ENCODE assay signal across 24 mouse cellular contexts in genomic region chr9:30772456-30772855, GRCm38 (mm10).
DNase-seq lines count a peak whose midpoint lies in the region; ATAC-seq lines count a peak whose summit lies in the region.
"Had no signal": no experiment of that assay in that cellular context is flagged by ENCODE, and none has a peak within 500 bp of the region (broad histone marks: within the 10 kb centered on the region; RNA-seq: fewer than 3 reads in every experiment).

No protein-coding gene starts in this region.

- no peaks in the 10 kb centered on the region for H3K9me3 ChIP-seq in heart, embryonic 10.5 days
- H3K9me3 ChIP-seq in heart, embryonic 12.5 days (replicated peaks) = 0 out of 2 replicates have a peak, but pooled peaks cover 8% of the 10 kb centered on the region
- H3K9me3 ChIP-seq in heart, embryonic 13.5 days = peaks cover 5% of the 10 kb centered on the region; the same call in 1 of the 2 replicates
- H3K9me3 ChIP-seq in heart, embryonic 15.5 days (replicated peaks) = no peaks in the 10 kb centered on the region
- H3K9me3 ChIP-seq in limb, embryonic 15.5 days = no peaks in the 10 kb centered on the region
- H3K9me3 ChIP-seq in limb, embryonic 10.5 days (replicated peaks) = no peaks in the 10 kb centered on the region; the same call in 1 of the 2 replicates
- H3K9me3 ChIP-seq: embryonic facial prominence, embryonic 13.5 days; embryonic facial prominence, embryonic 15.5 days; forebrain, embryonic 12.5 days had no signal

- H3K27me3 ChIP-seq in heart, embryonic 10.5 days (ENCODE audit: insufficient read depth, poor library complexity, severe bottlenecking) = no peaks in the 10 kb centered on the region
- H3K27me3 ChIP-seq in heart, embryonic 12.5 days (replicated peaks) = no peaks in the 10 kb centered on the region
- no peaks in the 10 kb centered on the region for H3K27me3 ChIP-seq in heart, embryonic 13.5 days (replicated peaks)
- no peaks in the 10 kb centered on the region for H3K27me3 ChIP-seq in heart, embryonic 15.5 days
- H3K27me3 ChIP-seq in limb, embryonic 15.5 days = no peaks in the 10 kb centered on the region
- no peaks in the 10 kb centered on the region for H3K27me3 ChIP-seq in limb, embryonic 10.5 days (ENCODE audit: low read depth, poor library complexity, severe bottlenecking)
- H3K27me3 ChIP-seq: embryonic facial prominence, embryonic 13.5 days; embryonic facial prominence, embryonic 15.5 days; forebrain, embryonic 12.5 days had no signal

- H3K4me1 ChIP-seq in heart, embryonic 10.5 days = peaks cover 52% of the 10 kb centered on the region
- peaks cover 51% of the 10 kb centered on the region for H3K4me1 ChIP-seq in heart, embryonic 12.5 days (replicated peaks)
- peaks cover 57% of the 10 kb centered on the region for H3K4me1 ChIP-seq in heart, embryonic 13.5 days
- H3K4me1 ChIP-seq in heart, embryonic 15.5 days (replicated peaks) = peaks cover 37% of the 10 kb centered on the region
- peaks cover 34% of the 10 kb centered on the region for H3K4me1 ChIP-seq in limb, embryonic 15.5 days
- H3K4me1 ChIP-seq in limb, embryonic 10.5 days = peaks cover 18% of the 10 kb centered on the region
- H3K4me1 ChIP-seq: forebrain, embryonic 12.5 days had no signal

- DNase-seq in heart, embryonic 10.5 days (ENCODE audit: low spot score) = peak; percentile 64
- no peak for DNase-seq in heart, adult 8-10 months (ENCODE audit: low spot score)
- DNase-seq in heart, postnatal 36 days = no peak
- DNase-seq in limb, embryonic 10.5 days (ENCODE audit: low spot score) = no peak
- DNase-seq: adrenal gland, adult 2 months; adrenal gland, postnatal 10 days; adrenal gland, postnatal 25 days; cerebellum, adult 11 months; cerebellum, adult 18-20 months; cerebellum, adult 8-10 months; cerebellum, adult 9-11 months; cerebellum, postnatal 14 days; cerebellum, postnatal 36 days; embryo, embryonic 11 days had no signal

- peak overlapping the region; percentile 76 for H3K27ac ChIP-seq in heart, embryonic 10.5 days
- no peak overlapping the region for H3K27ac ChIP-seq in heart, embryonic 12.5 days (ENCODE audit: poor library complexity, severe bottlenecking)
- H3K27ac ChIP-seq in heart, embryonic 13.5 days (replicated peaks) = peak overlapping the region; percentile 69
- no peak overlapping the region; the same call in 1 of the 2 replicates for H3K27ac ChIP-seq in heart, embryonic 15.5 days
- peak overlapping the region; percentile 72 for H3K27ac ChIP-seq in limb, embryonic 15.5 days
- H3K27ac ChIP-seq in limb, embryonic 10.5 days = no peak overlapping the region
- H3K27ac ChIP-seq: embryonic facial prominence, embryonic 13.5 days; forebrain, embryonic 10.5 days; forebrain, embryonic 12.5 days had no signal

- WGBS in heart, embryonic 10.5 days = 65% methylated on average over 3 of the region's 3 CpGs
- WGBS in heart, embryonic 12.5 days = 63% methylated on average over 3 of the region's 3 CpGs
- 55% methylated on average over 3 of the region's 3 CpGs for WGBS in heart, embryonic 13.5 days
- WGBS in heart, embryonic 15.5 days = 61% methylated on average over 3 of the region's 3 CpGs
- WGBS in limb, embryonic 15.5 days = 51% methylated on average over 3 of the region's 3 CpGs
- WGBS in limb, embryonic 10.5 days = 78% methylated on average over 3 of the region's 3 CpGs

- intact Hi-C loops in heart, postnatal 36 days (cut with DNase I) = no loop called here

- no peak overlapping the region for H3K4me3 ChIP-seq in heart, embryonic 10.5 days
- no peak overlapping the region for H3K4me3 ChIP-seq in heart, embryonic 12.5 days
- no peak overlapping the region for H3K4me3 ChIP-seq in heart, embryonic 13.5 days
- no peak overlapping the region for H3K4me3 ChIP-seq in heart, embryonic 15.5 days
- no peak overlapping the region for H3K4me3 ChIP-seq in limb, embryonic 15.5 days
- no peak overlapping the region for H3K4me3 ChIP-seq in limb, embryonic 10.5 days
- H3K4me3 ChIP-seq: embryonic facial prominence, embryonic 13.5 days; embryonic facial prominence, embryonic 15.5 days; erythroblast, embryonic 14.5 days; forebrain, embryonic 10.5 days; forebrain, embryonic 12.5 days had no signal

- H3K9ac ChIP-seq in heart, embryonic 12.5 days = no peak overlapping the region
- no peak overlapping the region for H3K9ac ChIP-seq in heart, embryonic 13.5 days
- H3K9ac ChIP-seq in heart, embryonic 15.5 days = no peak overlapping the region
- H3K9ac ChIP-seq in limb, embryonic 15.5 days = no peak overlapping the region
- H3K9ac ChIP-seq: embryonic facial prominence, embryonic 13.5 days; embryonic facial prominence, embryonic 15.5 days; forebrain, embryonic 12.5 days had no signal

- H3K36me3 ChIP-seq in heart, embryonic 10.5 days = no peaks in the 10 kb centered on the region
- no peaks in the 10 kb centered on the region for H3K36me3 ChIP-seq in heart, embryonic 12.5 days
- no peaks in the 10 kb centered on the region for H3K36me3 ChIP-seq in heart, embryonic 13.5 days
- H3K36me3 ChIP-seq in heart, embryonic 15.5 days = no peaks in the 10 kb centered on the region
- no peaks in the 10 kb centered on the region for H3K36me3 ChIP-seq in limb, embryonic 15.5 days
- H3K36me3 ChIP-seq in limb, embryonic 10.5 days = no peaks in the 10 kb centered on the region
- H3K36me3 ChIP-seq: embryonic facial prominence, embryonic 13.5 days; embryonic facial prominence, embryonic 15.5 days; forebrain, embryonic 10.5 days; forebrain, embryonic 12.5 days had no signal

- no peak overlapping the region for H3K4me2 ChIP-seq in heart, embryonic 12.5 days
- H3K4me2 ChIP-seq in heart, embryonic 13.5 days = peak overlapping the region; percentile 42
- 0 out of 2 replicates have a peak overlapping the region, but pooled peaks have one; percentile 31 for H3K4me2 ChIP-seq in heart, embryonic 15.5 days
- H3K4me2 ChIP-seq in limb, embryonic 15.5 days = no peak overlapping the region
- H3K4me2 ChIP-seq: embryonic facial prominence, embryonic 13.5 days; embryonic facial prominence, embryonic 15.5 days; forebrain, embryonic 12.5 days had no signal

- no peak for ATAC-seq in heart, embryonic 12.5 days (ENCODE audit: insufficient number of reproducible peaks, low FRiP score)
- ATAC-seq in heart, embryonic 13.5 days (ENCODE audit: extremely low read depth, insufficient number of reproducible peaks, low FRiP score, low TSS enrichment) = no peak
- ATAC-seq in heart, embryonic 15.5 days (replicated peaks; ENCODE audit: insufficient number of reproducible peaks, insufficient read depth, low FRiP score, low read depth) = no peak
- ATAC-seq in limb, embryonic 15.5 days (ENCODE audit: insufficient number of reproducible peaks, low FRiP score, low TSS enrichment, low read depth) = no peak
- ATAC-seq: forebrain, embryonic 14.5 days had no signal

Comparison
In these comparisons a context has a peak if more than half of its experiments do, and no peak if none do; other contexts are left out.
1. H3K27ac ChIP-seq: peak in heart, embryonic 10.5 days (single experiment), heart, embryonic 13.5 days (single experiment) and limb, embryonic 15.5 days (single experiment); none in heart, embryonic 12.5 days (single experiment), heart, embryonic 15.5 days (single experiment) and limb, embryonic 10.5 days (single experiment).
2. H3K4me2 ChIP-seq: peak in heart, embryonic 13.5 days (single experiment) and heart, embryonic 15.5 days (single experiment); none in heart, embryonic 12.5 days (single experiment) and limb, embryonic 15.5 days (single experiment).